Mouse (Mus musculus): Measurements from ENCODE around the gene Atg4b.

GRCm38 (mm10) chr1:93800670-93801503, 49.6 kb downstream of the Atg4b start:
- no peak for TF ChIP-seq CTCF (IDR thresholded peaks at IDR 0.05)
- TF ChIP-seq EP300 (IDR thresholded peaks at IDR 0.05; ENCODE audit: insufficient read depth, low read depth, low read length), result no peak
- TF ChIP-seq POLR2A (IDR thresholded peaks at IDR 0.05; ENCODE audit: insufficient read depth, low read depth, low read length), result no peak
